Mouse (Mus musculus) stomach, embryonic 15.5 days (tissue): ENCODE measurements around the gene Bnc2. TPM values are rescaled to one million over a fixed set of nuclear protein-coding genes. Genes with fewer than 3 reads are reported as not detected.

Experiments
- ATAC-seq: fragments of 200-750 bp; cut with Nextera tagmentation; 2 replicates; pipeline ENCODE4 v1.8.0; 2017; ENCODE audit warnings: low read depth, moderate number of reproducible peaks, moderate TSS enrichment; ENCODE audit not compliant: insufficient read depth, low FRiP score
- H3K27ac ChIP-seq: fragments of 300-500 bp; sonication (generic); 2 replicates; pipeline ENCODE4 v1.5.1; 2015; ENCODE audit warnings: mild to moderate bottlenecking, inconsistent platforms
- H3K27me3 ChIP-seq: fragments of 300-500 bp; sonication (generic); replicated peaks from 2 replicates; pipeline ENCODE4 v1.6.1; 2015; ENCODE audit warnings: inconsistent platforms
- H3K36me3 ChIP-seq: fragments of 300-500 bp; sonication (generic); 2 replicates; pipeline ENCODE4 v1.6.1; 2015; ENCODE audit warnings: inconsistent platforms
- H3K4me1 ChIP-seq: fragments of 300-500 bp; sonication (generic); 2 replicates; pipeline ENCODE4 v1.6.1; 2015; ENCODE audit warnings: inconsistent platforms
- H3K4me2 ChIP-seq: fragments of 300-500 bp; sonication (generic); 2 replicates; pipeline ENCODE4 v1.6.1; 2015; ENCODE audit warnings: mild to moderate bottlenecking, inconsistent platforms
- H3K4me3 ChIP-seq: fragments of 300-500 bp; sonication (generic); replicated peaks from 2 replicates; pipeline ENCODE4 v1.5.1; 2015; ENCODE audit warnings: inconsistent platforms
- H3K9ac ChIP-seq: fragments of 300-500 bp; sonication (generic); 2 replicates; pipeline ENCODE4 v1.6.1; 2015; ENCODE audit warnings: inconsistent platforms
- H3K9me3 ChIP-seq: fragments of 300-500 bp; sonication (generic); 2 replicates; pipeline ENCODE4 v1.6.1; 2016; ENCODE audit warnings: inconsistent platforms
- WGBS: fragments of 180-500 bp; shearing (Covaris S2); methylation state at CpG from one replicate; pipeline ENCODE4 v1.1.7; 2015; 5-methylcytosine and 5-hydroxymethylcytosine counted together
- polyA plus RNA-seq: library from polyadenylated mRNA; unstranded; fragments of >200 nt; fragmentation: Nextera tagmentation; extraction: Ambion mirVana; gene quantifications from 2 replicates; pipeline ENCODE4 v1.2.1, GENCODE M21; 2015

Bnc2 gene
- polyA plus RNA-seq, 1 experiment from 2014 or later = 18.0 TPM

DNA sequence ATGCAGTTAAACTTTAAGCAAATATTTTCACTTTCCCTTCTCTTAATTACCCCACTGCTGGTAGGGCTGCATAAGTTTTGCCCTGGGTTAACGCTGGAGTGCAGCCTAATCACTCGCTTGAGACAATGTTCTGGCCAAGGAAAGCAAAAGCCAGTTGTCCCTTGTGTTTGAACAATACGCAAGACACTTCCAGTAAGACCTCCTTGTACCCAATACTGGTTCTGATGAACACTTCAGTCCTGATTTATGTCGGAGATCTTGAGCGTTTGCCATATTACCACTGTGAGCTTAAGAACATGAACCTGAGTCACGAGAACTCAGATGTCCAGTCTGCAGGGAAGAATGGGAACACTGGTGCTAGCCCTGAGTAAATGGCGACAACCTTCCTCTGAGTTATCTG, 47.5 kb downstream of the Bnc2 start:
- WGBS = 83% methylated on average over 7 of the region's 7 CpGs
- Histone ChIP-seq H3K27me3 (no peaks in the 10 kb centered on the region), H3K4me2 (no peak overlapping the region), H3K36me3 (no peaks in the 10 kb centered on the region), H3K4me1 (peaks cover 6% of the 10 kb centered on the region; the same call in 1 of the 2 replicates), H3K9ac (no peak overlapping the region), H3K27ac (no peak overlapping the region), H3K9me3 (no peaks in the 10 kb centered on the region), H3K4me3 (no peak overlapping the region)
- ATAC-seq = no peak

GRCm38 (mm10) chr4:84623312-84623711, 51.8 kb downstream of the Bnc2 start:
- no peak overlapping the region for H3K27ac ChIP-seq

GRCm38 (mm10) chr4:84621785-84622184, 53.3 kb downstream of the Bnc2 start:
- WGBS = 80% methylated on average over 3 of the region's 3 CpGs
- Histone ChIP-seq H3K36me3 (no peaks in the 10 kb centered on the region), H3K27me3 (no peaks in the 10 kb centered on the region), H3K4me2 (no peak overlapping the region), H3K4me3 (no peak overlapping the region), H3K9me3 (no peaks in the 10 kb centered on the region), H3K27ac (no peak overlapping the region), H3K9ac (no peak overlapping the region), H3K4me1 (no peaks in the 10 kb centered on the region)
- ATAC-seq = no peak

More at GRCm38 (mm10) chr4:84623312-84623711, 51.8 kb downstream of the Bnc2 start:
- no peak for ATAC-seq
- 80% methylated on average over 5 of the region's 5 CpGs for WGBS
- H3K9ac ChIP-seq = no peak overlapping the region
- no peak overlapping the region for H3K4me2 ChIP-seq
- no peaks in the 10 kb centered on the region for H3K36me3 ChIP-seq
- no peak overlapping the region for H3K4me3 ChIP-seq
- no peaks in the 10 kb centered on the region for H3K9me3 ChIP-seq
- peaks cover 3% of the 10 kb centered on the region; the same call in 1 of the 2 replicates for H3K4me1 ChIP-seq
- no peaks in the 10 kb centered on the region for H3K27me3 ChIP-seq

DNA sequence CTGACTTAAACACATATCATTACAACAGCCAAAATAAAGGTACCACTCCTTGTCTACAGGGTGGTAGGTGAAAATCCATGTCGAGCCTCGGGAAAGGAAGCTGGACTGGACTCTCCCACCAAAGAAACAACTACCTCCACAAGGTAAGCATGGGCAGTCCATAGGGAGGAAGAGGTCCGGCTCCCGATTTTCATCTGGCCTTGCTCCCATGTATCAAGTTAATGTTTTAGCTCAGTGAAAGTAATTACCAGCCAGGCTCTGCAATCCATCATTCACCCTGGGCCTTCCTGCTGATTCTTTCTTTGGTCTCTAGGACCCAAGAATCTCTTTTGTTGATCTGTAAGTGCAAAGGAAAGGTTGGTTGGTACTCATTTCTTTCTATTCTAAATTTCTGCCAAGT, 65.2 kb downstream of the Bnc2 start:
- Histone ChIP-seq H3K27ac (no peak overlapping the region), H3K36me3 (no peaks in the 10 kb centered on the region), H3K4me1 (no peaks in the 10 kb centered on the region), H3K9me3 (no peaks in the 10 kb centered on the region), H3K4me3 (no peak overlapping the region), H3K27me3 (no peaks in the 10 kb centered on the region), H3K4me2 (no peak overlapping the region), H3K9ac (no peak overlapping the region)
- no peak for ATAC-seq
- 63% methylated on average over 4 of the region's 4 CpGs for WGBS

DNA sequence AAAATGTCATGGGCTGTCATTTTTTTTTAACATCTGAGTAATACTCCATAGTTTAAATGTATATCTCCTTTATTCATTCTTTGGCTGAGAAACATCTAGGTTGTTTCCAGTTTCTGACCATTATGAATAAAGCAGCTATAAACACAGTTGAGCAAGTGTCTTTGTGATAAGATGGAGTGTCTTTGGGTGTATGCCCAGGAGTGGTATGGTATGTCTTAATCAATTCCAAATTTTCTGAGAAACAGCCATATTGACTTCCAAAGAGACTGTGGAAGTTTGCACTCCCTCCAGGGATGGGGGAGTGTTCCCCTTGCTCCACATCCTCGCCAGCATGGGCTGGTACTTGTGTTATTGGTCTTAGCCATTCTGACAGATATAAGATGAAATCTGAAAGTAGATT, 70.6 kb downstream of the Bnc2 start:
- no peak overlapping the region for H3K27ac ChIP-seq
- H3K36me3 ChIP-seq = no peaks in the 10 kb centered on the region
- no peak overlapping the region for H3K4me3 ChIP-seq
- ATAC-seq = no peak
- H3K9ac ChIP-seq = no peak overlapping the region
- no peaks in the 10 kb centered on the region for H3K4me1 ChIP-seq
- no peak overlapping the region for H3K4me2 ChIP-seq
- no peaks in the 10 kb centered on the region for H3K27me3 ChIP-seq
- H3K9me3 ChIP-seq = no peaks in the 10 kb centered on the region
- WGBS = 72% methylated on average over 1 of the region's 1 CpGs

DNA sequence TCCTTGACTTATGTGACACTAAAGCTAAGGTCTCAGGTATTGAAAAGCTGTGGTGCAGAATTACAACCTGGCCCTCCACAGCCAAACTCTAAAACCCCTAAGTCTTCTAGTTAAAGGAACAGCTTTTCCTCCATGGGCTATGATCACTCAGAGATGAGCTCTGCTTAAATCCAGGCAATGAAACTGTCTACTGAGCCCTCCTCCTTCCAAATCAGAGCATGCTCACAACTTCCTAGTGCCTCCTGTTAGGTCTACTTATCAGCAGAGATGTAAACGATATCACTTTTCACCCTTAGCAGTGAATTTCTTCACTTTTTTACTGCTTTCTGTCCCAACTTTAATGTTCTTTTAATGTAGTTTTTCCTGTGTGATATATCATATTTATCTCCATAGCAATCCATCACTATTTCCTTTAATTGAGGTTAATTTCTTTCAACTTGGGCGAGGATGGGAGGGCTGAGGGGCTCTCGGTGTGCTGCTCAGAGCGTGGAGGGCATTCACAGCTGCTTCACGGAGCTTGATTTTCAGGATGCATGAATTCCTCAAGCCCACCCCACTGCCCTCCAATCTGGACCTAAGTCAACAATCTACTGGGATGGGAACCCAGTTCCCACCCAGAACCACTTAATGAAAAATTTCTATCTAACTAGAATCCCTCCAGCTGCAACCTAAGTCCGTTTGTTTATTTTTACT, 94.7 kb downstream of the Bnc2 start:
- H3K9ac ChIP-seq = no peak overlapping the region
- H3K4me1 ChIP-seq = no peaks in the 10 kb centered on the region
- H3K4me3 ChIP-seq = no peak overlapping the region
- ATAC-seq = no peak
- H3K4me2 ChIP-seq = no peak overlapping the region
- WGBS = 35% methylated on average over 6 of the region's 6 CpGs
- H3K27ac ChIP-seq = no peak overlapping the region
- no peaks in the 10 kb centered on the region for H3K36me3 ChIP-seq
- no peaks in the 10 kb centered on the region for H3K9me3 ChIP-seq
- no peaks in the 10 kb centered on the region for H3K27me3 ChIP-seq

- ATAC-seq = no peak
- 59% methylated on average over 1 of the region's 1 CpGs for WGBS
- Histone ChIP-seq H3K36me3 (no peaks in the 10 kb centered on the region), H3K27ac (no peak overlapping the region), H3K27me3 (no peaks in the 10 kb centered on the region), H3K4me2 (no peak overlapping the region), H3K4me3 (no peak overlapping the region), H3K9ac (no peak overlapping the region), H3K4me1 (no peaks in the 10 kb centered on the region), H3K9me3 (no peaks in the 10 kb centered on the region)
Observed at GRCm38 (mm10) chr4:84578296-84578695, 96.8 kb downstream of the Bnc2 start.

- no peak overlapping the region for H3K9ac ChIP-seq
- no peak overlapping the region for H3K4me2 ChIP-seq
- H3K27me3 ChIP-seq = no peaks in the 10 kb centered on the region
- H3K4me3 ChIP-seq = no peak overlapping the region
- no peak for ATAC-seq
- H3K4me1 ChIP-seq = no peaks in the 10 kb centered on the region
- H3K9me3 ChIP-seq = no peaks in the 10 kb centered on the region
- H3K36me3 ChIP-seq = no peaks in the 10 kb centered on the region
- H3K27ac ChIP-seq = no peak overlapping the region
- WGBS = 25% methylated on average over 8 of the region's 8 CpGs
Observed at GRCm38 (mm10) chr4:84566123-84566522, 109.0 kb downstream of the Bnc2 start.

GRCm38 (mm10) chr4:84545204-84545871, 129.7 kb downstream of the Bnc2 start:
- ATAC-seq = peak; percentile 82
- Histone ChIP-seq H3K27ac (peak overlapping the region; percentile 83), H3K27me3 (no peaks in the 10 kb centered on the region), H3K36me3 (no peaks in the 10 kb centered on the region), H3K4me1 (peaks cover 3% of the 10 kb centered on the region; the same call in 1 of the 2 replicates), H3K4me2 (peak overlapping the region; percentile 73), H3K9ac (peak overlapping the region; percentile 65), H3K9me3 (no peaks in the 10 kb centered on the region), H3K4me3 (peak overlapping the region; percentile 55)
- WGBS = 0% methylated on average over 62 of the region's 62 CpGs

DNA sequence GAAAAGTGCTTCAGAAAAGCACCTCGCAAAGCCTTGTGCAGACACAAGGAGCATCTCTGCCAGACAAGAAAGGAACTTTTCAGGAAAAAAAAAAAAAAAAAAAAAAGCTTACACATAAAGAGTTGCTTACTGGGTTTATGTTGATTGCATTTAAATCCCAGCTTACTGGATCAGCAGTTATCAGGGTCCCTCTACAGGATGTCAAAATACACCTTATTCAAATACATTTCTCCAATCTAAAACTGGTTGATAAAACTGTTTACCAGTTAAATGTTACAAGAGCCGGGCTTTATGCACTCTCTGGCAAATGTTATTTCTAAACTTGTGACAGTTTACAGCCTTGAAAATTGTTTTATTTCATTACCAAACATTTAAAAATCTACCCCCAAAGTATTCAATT, 130.4 kb downstream of the Bnc2 start:
- Histone ChIP-seq H3K27ac (no peak overlapping the region), H3K4me3 (no peak overlapping the region), H3K9ac (no peak overlapping the region), H3K36me3 (no peaks in the 10 kb centered on the region), H3K4me2 (peak overlapping the region; percentile 73; the same call in 1 of the 2 replicates), H3K27me3 (no peaks in the 10 kb centered on the region), H3K4me1 (peaks cover 3% of the 10 kb centered on the region; the same call in 1 of the 2 replicates), H3K9me3 (no peaks in the 10 kb centered on the region)
- no peak for ATAC-seq
- WGBS = 31% methylated on average over 2 of the region's 2 CpGs

DNA sequence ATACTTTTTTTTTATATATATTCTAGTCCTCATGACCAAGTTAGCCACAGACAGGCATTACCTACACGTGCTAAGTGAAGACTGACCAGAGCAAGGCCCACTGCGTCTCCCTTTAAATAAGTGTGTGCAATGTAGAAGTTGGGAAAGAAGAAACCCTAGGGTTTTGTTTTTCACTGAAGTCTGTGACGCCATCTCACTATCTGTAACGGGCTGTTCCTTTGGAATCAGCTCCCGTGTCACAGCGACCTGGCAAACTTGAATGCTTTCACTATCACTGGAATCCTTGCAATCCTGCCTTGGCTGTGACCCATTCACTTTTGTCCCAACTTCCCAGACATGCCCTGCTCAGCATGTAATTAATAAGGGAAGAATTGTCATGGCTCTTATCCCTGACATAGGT, 134.5 kb downstream of the Bnc2 start:
- Histone ChIP-seq H3K27me3 (no peaks in the 10 kb centered on the region), H3K9me3 (no peaks in the 10 kb centered on the region), H3K27ac (no peak overlapping the region), H3K4me3 (no peak overlapping the region), H3K36me3 (no peaks in the 10 kb centered on the region), H3K4me1 (no peaks in the 10 kb centered on the region; the same call in 1 of the 2 replicates), H3K4me2 (no peak overlapping the region), H3K9ac (no peak overlapping the region)
- ATAC-seq = no peak
- WGBS = 77% methylated on average over 6 of the region's 6 CpGs

GRCm38 (mm10) chr4:84539396-84539795, 135.7 kb downstream of the Bnc2 start:
- WGBS = 77% methylated on average over 8 of the region's 8 CpGs
- no peak overlapping the region for H3K4me3 ChIP-seq
- no peak for ATAC-seq
- H3K27me3 ChIP-seq = no peaks in the 10 kb centered on the region
- no peaks in the 10 kb centered on the region for H3K36me3 ChIP-seq
- H3K4me1 ChIP-seq = no peaks in the 10 kb centered on the region; the same call in 1 of the 2 replicates
- no peak overlapping the region for H3K4me2 ChIP-seq
- H3K27ac ChIP-seq = no peak overlapping the region
- H3K9ac ChIP-seq = no peak overlapping the region
- H3K9me3 ChIP-seq = no peaks in the 10 kb centered on the region
